Mouse (Mus musculus) neural tube, embryonic 11.5 days (tissue): Measurements from ENCODE around the gene Lrrc46. TPM values are rescaled to one million over a fixed set of nuclear protein-coding genes. Genes with fewer than 3 reads are reported as not detected.

Experiments
- ATAC-seq: fragments of 200-750 bp; cut with Nextera tagmentation; 2 replicates; pipeline ENCODE4 v1.8.0; 2017; ENCODE audit warnings: moderate number of reproducible peaks, mild to moderate bottlenecking, moderate TSS enrichment, moderate library complexity; ENCODE audit not compliant: insufficient read depth, low FRiP score, low TSS enrichment
- DNase-seq: peaks from one replicate; pipeline ENCODE4 v3.0.0-alpha.2; 2015; ENCODE audit warnings: low spot score
- H3K27ac ChIP-seq: fragments of 300-500 bp; sonication (generic); 2 replicates; pipeline ENCODE4 v1.5.1; 2014; ENCODE audit warnings: low read depth, mild to moderate bottlenecking, low read length
- H3K27me3 ChIP-seq: fragments of 300-500 bp; sonication (generic); 2 replicates; pipeline ENCODE4 v1.6.1; 2014; ENCODE audit warnings: mild to moderate bottlenecking, low read length, mixed read lengths; ENCODE audit not compliant: control insufficient read depth, insufficient read depth
- H3K36me3 ChIP-seq: fragments of 300-500 bp; sonication (generic); 2 replicates; pipeline ENCODE4 v1.6.1; 2014; ENCODE audit warnings: mild to moderate bottlenecking, low read length, moderate library complexity, mixed read lengths; ENCODE audit not compliant: control insufficient read depth, insufficient read depth
- H3K4me1 ChIP-seq: fragments of 300-500 bp; sonication (generic); 2 replicates; pipeline ENCODE4 v1.6.1; 2014; ENCODE audit warnings: low read length, mixed read lengths; ENCODE audit not compliant: control insufficient read depth, insufficient read depth
- H3K4me2 ChIP-seq: fragments of 300-500 bp; sonication (generic); 2 replicates; pipeline ENCODE4 v1.6.1; 2014; ENCODE audit warnings: low read depth, mild to moderate bottlenecking, moderate library complexity
- H3K4me3 ChIP-seq: fragments of 300-500 bp; sonication (generic); 2 replicates; pipeline ENCODE4 v1.5.1; 2014; ENCODE audit warnings: low read depth, low read length
- H3K9ac ChIP-seq: fragments of 300-500 bp; sonication (generic); 2 replicates; pipeline ENCODE4 v1.6.1; 2014; ENCODE audit warnings: mild to moderate bottlenecking, low read length
- H3K9me3 ChIP-seq: fragments of 300-500 bp; sonication (generic); 2 replicates; pipeline ENCODE4 v1.6.1; 2016; ENCODE audit warnings: low read length; ENCODE audit not compliant: control insufficient read depth
- WGBS: fragments of 180-500 bp; shearing (Covaris S2); extraction: QIAGEN DNeasy Blood & Tissue Kit; methylation state at CpG from one replicate; pipeline ENCODE4 v1.1.7; 2014; 5-methylcytosine and 5-hydroxymethylcytosine counted together
- microRNA-seq: library from miRNA; unstranded; fragments of <30 nt; microRNA quantifications from one replicate; pipeline ENCODE4, GENCODE M21; 2016
- polyA plus RNA-seq: library from polyadenylated mRNA; unstranded; fragments of >200 nt; fragmentation: Nextera tagmentation; extraction: Ambion mirVana; gene quantifications from 2 replicates; pipeline ENCODE4 v1.2.1, GENCODE M21; 2014

Lrrc46 gene
- polyA plus RNA-seq, 1 experiment from 2014 or later, result 3.1 TPM

GRCm38 (mm10) chr11:96987873-96988655 is 53.1 kb downstream of the Lrrc46 start:
- ATAC-seq (no peak), DNase-seq (peak; percentile 42)
- H3K36me3 ChIP-seq, result no peaks in the 10 kb centered on the region
- peaks cover 22% of the 10 kb centered on the region for H3K4me1 ChIP-seq
- peak overlapping the region; percentile 17; the same call in 1 of the 2 replicates for H3K4me3 ChIP-seq
- H3K9ac ChIP-seq, result peak overlapping the region; percentile 30; the same call in 1 of the 2 replicates
- no peaks in the 10 kb centered on the region for H3K9me3 ChIP-seq
- no peak overlapping the region for H3K27ac ChIP-seq
- WGBS, result 10% methylated on average over 31 of the region's 31 CpGs
- peak overlapping the region; percentile 47 for H3K4me2 ChIP-seq
- H3K27me3 ChIP-seq, result 0 out of 2 replicates have a peak, but pooled peaks cover 5% of the 10 kb centered on the region

- Histone ChIP-seq H3K27ac (no peak overlapping the region), H3K27me3 (0 out of 2 replicates have a peak, but pooled peaks cover 5% of the 10 kb centered on the region), H3K4me3 (no peak overlapping the region), H3K9ac (no peak overlapping the region), H3K4me2 (no peak overlapping the region), H3K36me3 (no peaks in the 10 kb centered on the region), H3K4me1 (0 out of 2 replicates have a peak, but pooled peaks cover 9% of the 10 kb centered on the region), H3K9me3 (no peaks in the 10 kb centered on the region)
- no peak for DNase-seq
- WGBS, result 7% methylated on average over 3 of the region's 3 CpGs
- ATAC-seq, result no peak
Observed at GRCm38 (mm10) chr11:96986463-96986862, 54.7 kb downstream of the Lrrc46 start.

GRCm38 (mm10) chr11:96984903-96985302 is 56.3 kb downstream of the Lrrc46 start:
- H3K27ac ChIP-seq, result no peak overlapping the region
- 0 out of 2 replicates have a peak, but pooled peaks cover 8% of the 10 kb centered on the region for H3K4me1 ChIP-seq
- H3K4me3 ChIP-seq, result no peak overlapping the region
- H3K9ac ChIP-seq, result no peak overlapping the region
- 7% methylated on average over 4 of the region's 4 CpGs for WGBS
- H3K27me3 ChIP-seq, result 0 out of 2 replicates have a peak, but pooled peaks cover 5% of the 10 kb centered on the region
- no peaks in the 10 kb centered on the region for H3K9me3 ChIP-seq
- no peak for ATAC-seq
- DNase-seq, result no peak
- H3K4me2 ChIP-seq, result no peak overlapping the region
- H3K36me3 ChIP-seq, result no peaks in the 10 kb centered on the region

Small RNA genes within 50 kb of the gene (microRNA-seq; reads per million reads assigned to microRNA genes)
- gene Mir8103, result 1.3 reads per million

Other genes with a start within 250 kb of the Lrrc46 start
- gene Nfe2l1, start 211.4 kb downstream of the Lrrc46 start, polyA plus RNA-seq, result 45.4 and 46.8 TPM in 2 replicates
- gene Copz2, start 191.5 kb downstream of the Lrrc46 start, polyA plus RNA-seq, result 44.8 and 46.5 TPM in 2 replicates
- 92.7 and 93.1 TPM in 2 replicates for gene Cdk5rap3, start 124.9 kb downstream of the Lrrc46 start, polyA plus RNA-seq
- 0.57 and 0.78 TPM in 2 replicates for gene Prr15l, start 113.3 kb downstream of the Lrrc46 start, polyA plus RNA-seq
- 24.0 and 26.2 TPM in 2 replicates for gene Pnpo, start 97.4 kb downstream of the Lrrc46 start, polyA plus RNA-seq
- gene Sp2, start 58.4 kb downstream of the Lrrc46 start, polyA plus RNA-seq, result 26.9 and 29.4 TPM in 2 replicates
- gene Sp6, start 28.0 kb downstream of the Lrrc46 start, polyA plus RNA-seq, result 0.09 and 0.20 TPM in 2 replicates
- gene Scrn2, start 11.5 kb downstream of the Lrrc46 start, polyA plus RNA-seq, result 20.9 and 26.5 TPM in 2 replicates
- gene Mrpl10, start 153 bp upstream of the Lrrc46 start, polyA plus RNA-seq, result 75.8 and 78.7 TPM in 2 replicates
- gene Osbpl7, start 9.2 kb upstream of the Lrrc46 start, polyA plus RNA-seq, result 5.3 and 7.2 TPM in 2 replicates
- gene Tbx21, start 73.9 kb upstream of the Lrrc46 start, polyA plus RNA-seq, result 0.19 and 0.21 TPM in 2 replicates
- gene Tbkbp1, start 110.1 kb upstream of the Lrrc46 start, polyA plus RNA-seq, result 5.8 and 5.9 TPM in 2 replicates
- gene Kpnb1, start 146.5 kb upstream of the Lrrc46 start, polyA plus RNA-seq, result 85.3 and 86.7 TPM in 2 replicates
- 98.6 and 102 TPM in 2 replicates for gene Npepps, start 239.2 kb upstream of the Lrrc46 start, polyA plus RNA-seq